Mouse (Mus musculus): ENCODE data around the gene Stpg3. TPM values are rescaled to one million over a fixed set of nuclear protein-coding genes. Genes with fewer than 3 reads are reported as not detected.

Gene Stpg3
- polyA plus RNA-seq, 1 experiment, result not detected

- peak; percentile 100 for DNase-seq (ENCODE audit: low read depth)
- TF ChIP-seq POLR2A (IDR thresholded peaks at IDR 0.05; ENCODE audit: borderline replicate concordance, extremely low read depth, insufficient read depth, insufficient read length, poor library complexity, severe bottlenecking) (peak; percentile 82; the same call in 1 of the 2 replicates), CTCF (IDR thresholded peaks at IDR 0.05; ENCODE audit: borderline replicate concordance, extremely low read depth, insufficient read depth, insufficient read length) (no peak)
Measured at GRCm38 (mm10) chr2:25224766-25225752, 10.6 kb upstream of the Stpg3 start.

GRCm38 (mm10) chr2:25224492-25224765 lies 10.0 kb upstream of the Stpg3 start, which contains the start of gene Tubb4b:
Tubb4b (minus strand) TSS chr2:25224702.
- no peak for DNase-seq (ENCODE audit: low read depth)
- peak; percentile 14; the same call in 1 of the 2 replicates for TF ChIP-seq CTCF (IDR thresholded peaks at IDR 0.05; ENCODE audit: borderline replicate concordance, extremely low read depth, insufficient read depth, insufficient read length)
- peak; percentile 96 for TF ChIP-seq POLR2A (IDR thresholded peaks at IDR 0.05; ENCODE audit: borderline replicate concordance, extremely low read depth, insufficient read depth, insufficient read length, poor library complexity, severe bottlenecking)

- no peak for DNase-seq (ENCODE audit: low read depth)
- no peak for TF ChIP-seq CTCF (IDR thresholded peaks at IDR 0.05; ENCODE audit: borderline replicate concordance, extremely low read depth, insufficient read depth, insufficient read length)
- TF ChIP-seq POLR2A (IDR thresholded peaks at IDR 0.05; ENCODE audit: borderline replicate concordance, extremely low read depth, insufficient read depth, insufficient read length, poor library complexity, severe bottlenecking), result no peak
Measured at GRCm38 (mm10) chr2:25223681-25224491, 9.4 kb upstream of the Stpg3 start.

GRCm38 (mm10) chr2:25221331-25221772 lies 6.9 kb upstream of the Stpg3 start:
- TF ChIP-seq POLR2A (IDR thresholded peaks at IDR 0.05; ENCODE audit: borderline replicate concordance, extremely low read depth, insufficient read depth, insufficient read length, poor library complexity, severe bottlenecking), result no peak
- no peak for TF ChIP-seq CTCF (IDR thresholded peaks at IDR 0.05; ENCODE audit: borderline replicate concordance, extremely low read depth, insufficient read depth, insufficient read length)
- no peak for DNase-seq (ENCODE audit: low read depth)

GRCm38 (mm10) chr2:25218445-25218844 lies 4.0 kb upstream of the Stpg3 start, which contains the start of gene Fam166a:
Fam166a (plus strand) TSS chr2:25218745.
- no peak for TF ChIP-seq CTCF (IDR thresholded peaks at IDR 0.05; ENCODE audit: borderline replicate concordance, extremely low read depth, insufficient read depth, insufficient read length)
- TF ChIP-seq POLR2A (IDR thresholded peaks at IDR 0.05; ENCODE audit: borderline replicate concordance, extremely low read depth, insufficient read depth, insufficient read length, poor library complexity, severe bottlenecking), result no peak
- no peak for DNase-seq (ENCODE audit: low read depth)

GRCm38 (mm10) chr2:25217666-25218065 lies 3.2 kb upstream of the Stpg3 start:
- no peak for TF ChIP-seq CTCF (IDR thresholded peaks at IDR 0.05; ENCODE audit: borderline replicate concordance, extremely low read depth, insufficient read depth, insufficient read length)
- TF ChIP-seq POLR2A (IDR thresholded peaks at IDR 0.05; ENCODE audit: borderline replicate concordance, extremely low read depth, insufficient read depth, insufficient read length, poor library complexity, severe bottlenecking), result no peak
- DNase-seq (ENCODE audit: low read depth), result no peak

GRCm38 (mm10) chr2:25213266-25213865 lies 1.1 kb downstream of the Stpg3 start:
- no peak for DNase-seq (ENCODE audit: low read depth)
- TF ChIP-seq CTCF (IDR thresholded peaks at IDR 0.05; ENCODE audit: borderline replicate concordance, extremely low read depth, insufficient read depth, insufficient read length) (no peak), POLR2A (IDR thresholded peaks at IDR 0.05; ENCODE audit: borderline replicate concordance, extremely low read depth, insufficient read depth, insufficient read length, poor library complexity, severe bottlenecking) (no peak)

GRCm38 (mm10) chr2:25211121-25211670 lies 3.2 kb downstream of the Stpg3 start, which contains the start of gene Nelfb:
Nelfb (minus strand) TSS chr2:25211489.
- TF ChIP-seq POLR2A (IDR thresholded peaks at IDR 0.05; ENCODE audit: borderline replicate concordance, extremely low read depth, insufficient read depth, insufficient read length, poor library complexity, severe bottlenecking), result 0 out of 2 replicates have a peak, but pooled peaks have one; percentile 37
- TF ChIP-seq CTCF (IDR thresholded peaks at IDR 0.05; ENCODE audit: borderline replicate concordance, extremely low read depth, insufficient read depth, insufficient read length), result no peak
- DNase-seq (ENCODE audit: low read depth), result peak; percentile 95

- no peak for DNase-seq (ENCODE audit: low read depth)
- TF ChIP-seq POLR2A (IDR thresholded peaks at IDR 0.05; ENCODE audit: borderline replicate concordance, extremely low read depth, insufficient read depth, insufficient read length, poor library complexity, severe bottlenecking), result no peak
- TF ChIP-seq CTCF (IDR thresholded peaks at IDR 0.05; ENCODE audit: borderline replicate concordance, extremely low read depth, insufficient read depth, insufficient read length), result no peak
Measured at GRCm38 (mm10) chr2:25210686-25211085, 3.8 kb downstream of the Stpg3 start.

GRCm38 (mm10) chr2:25207593-25207992 lies 6.8 kb downstream of the Stpg3 start:
- TF ChIP-seq POLR2A (IDR thresholded peaks at IDR 0.05; ENCODE audit: borderline replicate concordance, extremely low read depth, insufficient read depth, insufficient read length, poor library complexity, severe bottlenecking) (no peak), CTCF (IDR thresholded peaks at IDR 0.05; ENCODE audit: borderline replicate concordance, extremely low read depth, insufficient read depth, insufficient read length) (no peak)
- DNase-seq (ENCODE audit: low read depth), result no peak
